Mouse (Mus musculus) ES-Bruce4 (cell line): ENCODE measurements around the gene Mrpl14.

Experiments
- CTCF ChIP-seq: IDR thresholded peaks from one replicate; pipeline ENCODE4 v1.8.1; 2011; ENCODE audit warnings: low read depth, low read length
- EP300 ChIP-seq: IDR thresholded peaks from 2 replicates; pipeline ENCODE4 v1.6.1; 2011; ENCODE audit warnings: low read depth, low read length; ENCODE audit not compliant: insufficient read depth
- POLR2A ChIP-seq: IDR thresholded peaks from one replicate; pipeline ENCODE4 v1.8.1; 2011; ENCODE audit warnings: low read length; ENCODE audit not compliant: insufficient read depth

DNA sequence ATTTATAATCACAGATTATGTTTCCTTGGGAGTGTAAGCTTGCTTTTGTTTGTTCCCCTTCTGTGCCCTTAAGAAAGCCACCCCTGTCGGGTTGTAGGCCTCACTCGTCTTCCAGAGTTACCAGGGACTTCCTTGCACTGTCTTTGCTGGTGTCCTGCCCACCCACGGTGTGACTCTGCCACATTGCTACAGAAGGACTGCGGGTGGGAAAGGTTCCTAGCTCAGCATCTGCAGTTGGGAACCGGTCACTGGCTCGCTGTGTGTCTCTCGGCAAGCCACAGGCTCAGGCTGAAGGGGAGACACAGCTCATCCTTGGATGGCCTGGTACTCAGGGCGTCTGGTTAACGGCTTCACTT is 15.1 kb downstream of the Mrpl14 start:
- TF ChIP-seq EP300, result no peak
- TF ChIP-seq POLR2A, result no peak
- TF ChIP-seq CTCF, result no peak
